Mouse (Mus musculus) kidney, adult 2 months (tissue): ENCODE measurements around the gene Olfr1250.

Experiments
- CTCF ChIP-seq: fragments of 200-500 bp; conservative IDR thresholded peaks from 2 replicates; pipeline ENCODE4 v1.5.1; 2011; ENCODE audit warnings: low read depth, mild to moderate bottlenecking, control low read depth, low read length, moderate library complexity, mixed read lengths; ENCODE audit not compliant: insufficient read depth, insufficient read length
- POLR2A ChIP-seq: fragments of 200-500 bp; IDR thresholded peaks from one replicate; pipeline ENCODE4 v1.6.1; 2011; ENCODE audit warnings: low read depth, low read length, control low read depth

DNA sequence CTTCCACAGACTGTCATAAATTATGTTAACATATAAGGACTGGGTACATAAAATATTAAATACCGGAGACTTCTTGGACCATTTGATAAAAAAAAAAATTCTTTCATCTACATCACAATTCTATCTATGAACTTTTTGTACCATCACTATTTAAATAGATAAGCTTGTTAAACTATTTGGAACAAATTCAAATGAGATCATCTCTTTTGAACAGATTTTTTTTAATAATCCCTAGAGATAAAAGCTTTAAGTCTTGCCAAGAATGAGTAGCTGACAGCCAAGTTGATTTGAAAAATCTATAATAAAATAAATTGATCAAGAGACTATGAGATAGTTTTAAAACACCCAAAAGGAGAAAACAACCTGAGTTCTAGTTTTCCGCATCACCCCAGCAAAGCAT is 26.4 kb downstream of the Olfr1250 start, which contains the start of gene Olfr1249:
- TF ChIP-seq POLR2A = no peak
- TF ChIP-seq CTCF = no peak
